Mouse (Mus musculus): Measurements from ENCODE around the gene Atp10a. TPM values are rescaled to one million over a fixed set of nuclear protein-coding genes. Genes with fewer than 3 reads are reported as not detected.
A peak's percentile ranks its signal among the peaks of the same experiment; 100 is the strongest.
"Not testable (repeated sequence)": the region's sequence is repeated elsewhere in the genome, so short reads cannot be mapped to it uniquely, and the experiment has no call there.

Gene Atp10a
- polyA plus RNA-seq, 1 experiment from 2014 or later = 1.7 TPM

- H3K27ac ChIP-seq; H3K79me2 ChIP-seq (ENCODE audit: inconsistent target); H3K36me3 ChIP-seq (ENCODE audit: inconsistent target); H3K4me3 ChIP-seq (ENCODE audit: inconsistent target): not testable (repeated sequence)
- whole genome bisulfite sequencing (ENCODE audit: missing documents) = 29% methylated on average over 32 of the region's 32 CpGs
These were observed 181.1 kb downstream of the Atp10a start for GRCm38 (mm10) chr7:58836855-58837606.

- no peaks in the 10 kb centered on the region for H3K36me3 ChIP-seq (ENCODE audit: inconsistent target)
- no peak overlapping the region for H3K27ac ChIP-seq
- no peaks in the 10 kb centered on the region for H3K79me2 ChIP-seq (ENCODE audit: inconsistent target)
- 88% methylated on average over 2 of the region's 2 CpGs for WGBS (ENCODE audit: missing documents)
- H3K4me3 ChIP-seq (ENCODE audit: inconsistent target) = no peak overlapping the region
These were observed 184.4 kb downstream of the Atp10a start for GRCm38 (mm10) chr7:58840367-58840766.

GRCm38 (mm10) chr7:58841066-58841465, 185.1 kb downstream of the Atp10a start:
- H3K36me3 ChIP-seq (ENCODE audit: inconsistent target) = no peaks in the 10 kb centered on the region
- no peak overlapping the region for H3K27ac ChIP-seq
- no peaks in the 10 kb centered on the region for H3K79me2 ChIP-seq (ENCODE audit: inconsistent target)
- WGBS (ENCODE audit: missing documents) = 100% methylated on average over 1 of the region's 1 CpGs
- no peak overlapping the region for H3K4me3 ChIP-seq (ENCODE audit: inconsistent target)

GRCm38 (mm10) chr7:58842818-58843217, 186.9 kb downstream of the Atp10a start:
- Histone ChIP-seq H3K4me3 (ENCODE audit: inconsistent target) (no peak overlapping the region), H3K79me2 (ENCODE audit: inconsistent target) (no peaks in the 10 kb centered on the region), H3K27ac (no peak overlapping the region), H3K36me3 (ENCODE audit: inconsistent target) (no peaks in the 10 kb centered on the region)
- WGBS (ENCODE audit: missing documents) = 94% methylated on average over 3 of the region's 3 CpGs

GRCm38 (mm10) chr7:58843767-58844445, 187.9 kb downstream of the Atp10a start:
- Histone ChIP-seq H3K27ac (peak overlapping the region; percentile 12; the same call in 1 of the 2 replicates), H3K36me3 (ENCODE audit: inconsistent target) (no peaks in the 10 kb centered on the region), H3K4me3 (ENCODE audit: inconsistent target) (no peak overlapping the region), H3K79me2 (ENCODE audit: inconsistent target) (no peaks in the 10 kb centered on the region)
- WGBS (ENCODE audit: missing documents) = 2% methylated on average over 9 of the region's 9 CpGs

GRCm38 (mm10) chr7:58844449-58844848, 188.5 kb downstream of the Atp10a start:
- Histone ChIP-seq H3K4me3 (ENCODE audit: inconsistent target) (no peak overlapping the region), H3K36me3 (ENCODE audit: inconsistent target) (no peaks in the 10 kb centered on the region), H3K27ac (no peak overlapping the region), H3K79me2 (ENCODE audit: inconsistent target) (no peaks in the 10 kb centered on the region)
- WGBS (ENCODE audit: missing documents) = 50% methylated on average over 4 of the region's 4 CpGs

- H3K27ac ChIP-seq = no peak overlapping the region
- no peak overlapping the region for H3K4me3 ChIP-seq (ENCODE audit: inconsistent target)
- H3K79me2 ChIP-seq (ENCODE audit: inconsistent target) = no peaks in the 10 kb centered on the region
- no peaks in the 10 kb centered on the region for H3K36me3 ChIP-seq (ENCODE audit: inconsistent target)
- 16% methylated on average over 4 of the region's 4 CpGs for WGBS (ENCODE audit: missing documents)
These were observed 203.0 kb downstream of the Atp10a start for GRCm38 (mm10) chr7:58858921-58859320.

- WGBS (ENCODE audit: missing documents) = 35% methylated on average over 3 of the region's 3 CpGs
- Histone ChIP-seq H3K79me2 (ENCODE audit: inconsistent target) (no peaks in the 10 kb centered on the region), H3K4me3 (ENCODE audit: inconsistent target) (no peak overlapping the region), H3K27ac (no peak overlapping the region), H3K36me3 (ENCODE audit: inconsistent target) (no peaks in the 10 kb centered on the region)
These were observed 207.2 kb downstream of the Atp10a start for GRCm38 (mm10) chr7:58863174-58863573.

GRCm38 (mm10) chr7:58866865-58867614, 211.1 kb downstream of the Atp10a start:
- no peaks in the 10 kb centered on the region for H3K36me3 ChIP-seq (ENCODE audit: inconsistent target)
- H3K4me3 ChIP-seq (ENCODE audit: inconsistent target) = no peak overlapping the region
- no peak overlapping the region for H3K27ac ChIP-seq
- 83% methylated on average over 4 of the region's 4 CpGs for WGBS (ENCODE audit: missing documents)
- H3K79me2 ChIP-seq (ENCODE audit: inconsistent target) = no peaks in the 10 kb centered on the region

GRCm38 (mm10) chr7:58870661-58871060, 214.7 kb downstream of the Atp10a start:
- no peaks in the 10 kb centered on the region for H3K79me2 ChIP-seq (ENCODE audit: inconsistent target)
- WGBS (ENCODE audit: missing documents) = 40% methylated on average over 1 of the region's 1 CpGs
- H3K36me3 ChIP-seq (ENCODE audit: inconsistent target) = no peaks in the 10 kb centered on the region
- no peak overlapping the region for H3K4me3 ChIP-seq (ENCODE audit: inconsistent target)
- no peak overlapping the region for H3K27ac ChIP-seq

- Histone ChIP-seq H3K79me2 (ENCODE audit: inconsistent target) (no peaks in the 10 kb centered on the region), H3K4me3 (ENCODE audit: inconsistent target) (no peak overlapping the region), H3K27ac (no peak overlapping the region), H3K36me3 (ENCODE audit: inconsistent target) (no peaks in the 10 kb centered on the region)
- 94% methylated on average over 1 of the region's 1 CpGs for WGBS (ENCODE audit: missing documents)
These were observed 217.7 kb downstream of the Atp10a start for GRCm38 (mm10) chr7:58873676-58874075.

Measured in macrophage (primary cell).